Mouse (Mus musculus) liver, adult 2 months (tissue): ENCODE data around the gene C5ar2.

Source experiments
- CTCF ChIP-seq: fragments of 200-500 bp; IDR thresholded peaks from 2 replicates; pipeline ENCODE4 v1.5.1; 2011; ENCODE audit warnings: low read depth, low read length, control low read depth
- POLR2A ChIP-seq: fragments of 200-500 bp; IDR thresholded peaks from 2 replicates; pipeline ENCODE4 v1.6.1; 2011; ENCODE audit warnings: low read length, control low read depth; ENCODE audit not compliant: insufficient read depth; ENCODE audit errors: extremely low read depth

DNA sequence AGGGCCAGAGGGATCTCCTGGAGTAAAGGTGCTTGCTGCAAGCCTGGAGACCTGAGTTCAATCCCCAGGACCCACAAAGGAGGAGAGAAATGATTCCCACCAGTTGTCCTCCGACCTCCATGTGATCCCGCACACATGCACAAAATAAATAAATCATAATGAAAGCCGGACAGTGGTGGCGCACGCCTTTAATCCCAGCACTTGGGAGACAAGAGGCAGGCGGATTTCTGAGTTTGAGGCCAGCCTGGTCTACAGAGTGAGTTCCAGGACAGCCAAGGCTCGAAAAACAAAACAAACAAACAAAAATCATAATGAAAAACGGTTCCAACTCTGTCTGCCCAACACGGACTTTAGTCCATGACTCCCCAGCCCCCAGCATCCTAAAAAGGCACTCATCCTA, 41.0 kb upstream of the C5ar2 start:
- TF ChIP-seq POLR2A = no peak
- TF ChIP-seq CTCF = no peak
